Mouse (Mus musculus) gastrocnemius, adult 8-10 months (tissue): ENCODE results near the gene Lhx4. TPM values are rescaled to one million over a fixed set of nuclear protein-coding genes. Genes with fewer than 3 reads are reported as not detected.

Experiments
- DNase-seq, 2 experiments: peaks; one replicate each; pipeline ENCODE4 v3.0.0; 2022; ENCODE audit warnings: low spot score in 2 of 2
- total RNA-seq, 4 experiments: library from RNA; stranded (reverse); gene quantifications; 2 replicates each; pipeline ENCODE4 v1.2.4; 2022

Lhx4 gene
- total RNA-seq: not detected

- DNase-seq: no peak
These were observed at the start of gene Lhx4 for GRCm38 (mm10) chr1:155751484-155752255. TSS of gene Lhx4 (minus strand) at chr1:155751684.

GRCm38 (mm10) chr1:155798000-155798399 lies 46.5 kb upstream of the Lhx4 start:
- DNase-seq: no peak

GRCm38 (mm10) chr1:155797425-155797824 lies 45.9 kb upstream of the Lhx4 start:
- DNase-seq: no peak

DNA sequence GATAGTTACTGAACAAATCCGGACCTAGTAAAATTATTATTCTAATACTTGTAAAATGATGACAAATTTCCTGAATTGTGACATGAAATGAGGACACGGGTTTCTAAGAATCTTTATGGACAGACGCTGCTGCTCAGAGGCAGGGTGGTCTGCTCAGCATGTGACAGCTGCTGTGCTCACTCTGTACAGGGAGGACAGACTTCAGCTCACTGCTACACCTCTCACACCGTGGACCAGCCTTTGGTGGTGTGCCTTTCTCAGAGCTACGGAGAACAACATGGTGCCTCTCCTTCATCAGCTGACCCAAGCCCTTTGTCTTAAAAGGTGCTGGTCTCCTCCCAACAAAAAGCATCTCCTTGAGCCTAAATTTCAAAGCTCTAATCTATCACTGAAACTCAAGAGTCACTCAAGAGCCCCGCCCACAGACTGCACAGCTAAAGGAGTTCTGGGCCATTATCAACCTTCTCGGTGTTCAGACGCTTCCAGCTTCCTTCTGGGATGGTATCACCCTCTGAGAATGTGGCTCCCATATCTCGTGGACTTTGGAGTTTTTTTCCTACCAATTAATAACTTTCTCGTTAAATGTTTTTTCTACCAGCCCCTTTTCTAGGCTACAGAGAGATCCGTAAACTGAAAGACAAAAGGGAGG lies 45.4 kb upstream of the Lhx4 start:
- no peak for DNase-seq

GRCm38 (mm10) chr1:155795791-155796233 lies 44.3 kb upstream of the Lhx4 start:
- no peak for DNase-seq

DNA sequence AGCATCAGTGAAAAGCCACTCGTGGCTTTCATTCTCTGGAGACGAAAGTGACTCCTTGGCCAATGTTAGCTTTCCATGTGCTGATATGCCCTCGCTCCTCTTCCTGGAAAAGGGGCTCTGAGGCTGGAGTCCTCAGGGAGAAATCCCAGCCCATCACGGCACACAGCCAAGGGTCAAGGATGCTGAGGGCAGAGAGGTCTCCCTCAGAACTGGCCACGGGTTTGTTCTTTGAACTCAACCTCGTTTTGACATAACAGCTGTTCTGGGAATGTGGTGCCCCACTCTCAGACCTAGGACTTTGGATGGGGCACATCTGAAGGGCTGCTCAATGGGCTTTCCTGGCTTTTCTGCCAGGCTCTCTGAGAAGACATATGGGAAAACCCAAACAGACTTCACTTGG lies 43.4 kb upstream of the Lhx4 start:
- DNase-seq: no peak

GRCm38 (mm10) chr1:155791919-155792318 lies 40.4 kb upstream of the Lhx4 start:
- no peak for DNase-seq

- DNase-seq: no peak
These were observed 38.9 kb upstream of the Lhx4 start for GRCm38 (mm10) chr1:155790111-155790974.

DNA sequence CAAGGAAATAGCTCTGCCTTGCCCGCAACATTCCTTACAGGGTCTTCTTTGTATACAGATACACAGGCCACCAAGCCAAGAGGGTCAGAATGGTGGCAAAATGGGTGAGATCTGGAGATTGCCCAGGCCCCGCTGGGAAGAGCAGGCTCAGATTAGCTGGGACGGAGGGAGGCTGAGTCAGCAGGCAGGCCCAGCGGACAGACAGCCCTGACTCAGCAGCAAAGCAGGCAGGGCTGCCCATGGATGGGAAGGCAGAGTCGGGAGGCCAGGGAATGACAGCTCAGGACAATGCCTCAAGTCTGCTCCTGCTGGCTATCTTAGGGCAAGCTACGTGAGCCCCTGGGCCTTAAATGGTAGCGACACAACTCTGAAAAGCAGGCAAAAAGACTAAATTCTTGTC lies 34.4 kb upstream of the Lhx4 start:
- DNase-seq: no peak

DNA sequence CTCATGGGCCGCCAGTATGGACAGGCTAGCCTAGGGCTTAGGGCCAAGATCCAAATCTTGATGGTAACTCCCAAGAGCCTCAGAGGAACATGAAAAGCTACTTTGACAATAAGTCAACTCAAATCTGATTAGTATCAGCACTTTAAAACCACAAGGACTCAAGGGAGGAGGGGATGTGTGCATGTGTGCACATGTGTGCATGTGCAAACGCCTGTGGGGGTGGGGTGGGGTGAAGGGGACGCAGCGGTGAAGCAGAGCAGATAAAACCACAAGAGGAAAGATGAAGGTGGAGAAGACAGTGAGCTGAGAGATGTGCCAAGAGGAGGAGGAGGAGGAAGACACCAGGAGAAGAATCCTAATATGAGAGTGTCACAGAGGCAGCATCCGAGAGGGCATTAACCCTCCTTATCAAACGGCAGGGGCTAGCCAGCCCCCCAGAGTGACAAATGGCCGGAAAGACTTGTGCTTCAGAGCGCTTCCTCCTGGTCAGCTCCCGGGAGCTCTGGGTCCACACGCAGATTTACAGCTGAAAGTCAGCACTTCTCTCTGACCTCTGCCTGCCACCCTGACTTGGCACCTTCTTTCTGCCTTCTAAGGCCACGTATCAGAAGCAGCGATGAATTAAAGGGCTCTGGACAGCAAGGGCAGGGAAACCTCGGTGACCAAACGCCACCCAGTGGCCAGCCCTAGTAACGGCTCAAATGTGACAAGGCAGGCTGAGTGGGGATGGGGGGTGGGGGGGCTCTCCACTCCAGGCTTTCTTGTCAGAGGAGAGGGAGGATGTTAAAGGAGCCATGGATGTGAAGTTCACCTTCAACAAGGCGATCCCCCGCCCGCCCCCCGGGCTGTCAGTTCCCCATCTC lies 33.1 kb upstream of the Lhx4 start:
- DNase-seq: peak in 1 of 2 experiments; percentile 27

DNA sequence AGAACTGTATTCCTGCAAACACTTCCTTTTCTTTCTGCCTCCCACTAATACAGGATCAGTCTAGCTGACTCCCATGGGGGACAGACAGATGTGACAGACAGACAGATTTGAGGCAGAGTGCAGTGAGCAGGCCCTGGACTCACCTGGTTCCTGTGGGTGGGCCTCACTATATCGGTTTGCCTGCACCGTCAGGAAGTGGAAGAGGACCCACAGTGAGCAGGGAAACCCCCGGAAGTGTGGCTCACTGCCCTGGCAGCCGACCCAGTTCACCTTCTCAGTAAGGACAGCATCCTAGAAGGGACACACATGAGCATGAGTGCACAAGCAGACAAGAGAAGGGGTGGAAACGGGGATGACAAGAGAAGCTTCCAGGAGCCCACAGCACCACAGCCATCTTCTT lies 30.9 kb upstream of the Lhx4 start:
- DNase-seq: no peak

DNA sequence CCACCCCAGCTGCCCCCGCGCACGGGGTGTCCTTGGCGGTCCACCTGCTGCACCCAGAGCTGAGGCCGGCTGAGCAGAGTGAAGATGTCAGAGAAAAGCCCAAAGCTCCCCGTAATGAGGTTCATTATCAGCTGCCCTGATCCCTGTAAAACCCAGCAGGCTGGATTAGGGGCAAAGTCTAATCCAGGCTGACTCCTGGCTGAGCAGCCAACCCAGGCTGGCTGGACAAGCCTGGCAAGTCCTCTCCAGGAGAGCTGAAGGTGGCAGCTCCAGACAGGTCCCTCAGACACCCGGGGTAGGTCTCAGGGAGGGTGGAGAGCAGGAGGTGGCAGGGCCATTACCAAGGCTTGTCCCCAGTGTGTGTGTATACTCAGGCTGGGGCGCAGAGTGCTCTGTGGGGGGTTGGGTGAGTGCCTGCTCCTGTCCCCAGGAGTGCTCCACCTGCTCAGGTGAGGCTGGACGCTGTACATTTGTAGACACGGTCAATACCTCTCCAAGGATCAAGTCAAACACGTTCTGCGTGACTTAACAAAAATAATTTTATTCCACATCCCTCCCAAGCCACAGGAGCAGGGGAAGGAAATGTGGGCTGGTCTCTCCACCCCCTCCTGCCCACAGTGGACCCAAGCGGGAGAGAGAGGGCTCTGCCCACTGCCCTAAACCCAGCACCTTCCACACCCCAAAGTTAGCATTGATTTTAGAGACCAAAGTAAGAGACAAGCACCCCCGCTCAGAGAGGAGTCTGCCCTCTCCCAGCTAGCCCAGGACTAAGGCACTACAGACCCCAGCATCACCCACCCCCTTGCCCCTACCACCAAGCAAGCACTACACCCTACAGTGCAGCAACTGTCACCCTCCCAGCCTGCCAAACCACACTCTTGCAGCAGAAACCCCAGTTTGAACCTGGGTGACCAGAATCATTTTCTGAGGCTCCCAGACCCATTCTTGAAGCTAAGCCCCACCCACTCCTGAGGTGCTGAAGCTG lies 26.4 kb upstream of the Lhx4 start:
- no peak for DNase-seq

GRCm38 (mm10) chr1:155759167-155759566 lies 7.7 kb upstream of the Lhx4 start:
- DNase-seq: peak; percentile 38 to 49

GRCm38 (mm10) chr1:155758711-155759110 lies 7.2 kb upstream of the Lhx4 start:
- DNase-seq: no peak

DNA sequence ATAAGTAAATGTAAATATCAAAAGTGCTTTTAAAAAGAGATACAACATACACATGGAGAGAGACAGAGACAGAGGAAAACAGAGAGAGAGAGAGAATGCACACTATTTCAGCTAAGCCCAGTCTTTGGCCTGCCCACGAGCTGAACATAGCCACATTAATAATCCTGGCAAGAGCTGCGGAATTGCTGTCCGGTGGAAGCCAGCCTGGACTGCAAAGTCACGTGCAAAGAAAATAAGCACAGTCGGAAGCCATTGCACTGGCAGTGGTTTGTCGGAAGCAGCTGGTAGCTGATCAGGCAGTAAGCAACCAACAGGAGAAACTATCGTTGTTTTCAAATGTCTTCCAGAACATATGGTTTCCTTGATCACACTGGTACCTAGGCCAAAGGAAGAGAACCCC lies 6.1 kb upstream of the Lhx4 start:
- DNase-seq: no peak

DNA sequence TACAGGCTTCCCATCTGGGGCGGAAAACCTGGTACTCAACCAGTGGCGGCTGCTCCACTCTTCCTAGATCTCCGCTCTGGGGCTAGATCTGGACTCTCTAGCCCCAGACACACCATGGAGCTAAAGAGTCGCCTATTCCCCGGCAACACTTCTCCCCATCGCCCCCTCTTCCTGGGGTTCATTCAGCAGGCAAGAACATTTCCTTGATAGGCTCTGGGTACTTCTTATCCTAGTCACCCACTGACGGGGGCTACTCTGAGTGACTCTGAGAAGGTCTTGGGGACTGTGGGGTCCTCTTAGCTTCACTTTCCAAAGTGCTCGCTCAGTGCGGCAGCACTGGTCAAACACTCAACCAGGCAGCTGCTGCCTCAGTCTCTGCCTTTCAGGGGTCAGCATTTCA lies 1.9 kb upstream of the Lhx4 start:
- DNase-seq: no peak

GRCm38 (mm10) chr1:155750517-155751178 lies 836 bp downstream of the Lhx4 start:
- no peak for DNase-seq

DNA sequence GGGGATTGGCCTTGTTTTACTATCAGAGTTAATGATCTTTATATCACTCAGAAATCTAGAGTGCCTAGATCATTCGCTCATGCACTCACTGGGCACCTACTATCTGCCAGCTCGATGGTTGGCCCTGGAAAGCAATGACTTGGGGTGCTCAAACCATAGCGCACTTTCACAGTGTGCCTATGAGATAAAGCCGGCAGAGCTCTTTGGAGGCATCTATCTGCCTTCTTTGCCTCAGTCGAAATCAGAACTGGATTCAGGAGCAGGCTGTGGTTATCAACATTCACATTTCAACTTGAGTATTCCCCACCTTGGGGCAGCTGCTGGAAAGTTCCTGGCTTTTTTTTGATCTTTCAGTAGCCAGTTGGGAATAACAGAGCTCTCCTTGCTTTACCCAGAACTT lies 3.6 kb downstream of the Lhx4 start:
- no peak for DNase-seq

- no peak for DNase-seq
These were observed 4.5 kb downstream of the Lhx4 start for GRCm38 (mm10) chr1:155747011-155747410.
